Mouse (Mus musculus): Measurements from ENCODE around the gene Rragd. TPM values are rescaled to one million over a fixed set of nuclear protein-coding genes. Genes with fewer than 3 reads are reported as not detected.
"Not testable (repeated sequence)": the region's sequence is repeated elsewhere in the genome, so short reads cannot be mapped to it uniquely, and the experiment has no call there.

The Rragd gene
- total RNA-seq (2022) = 100 to 1,000 TPM in 3 of 4 experiments, 10 to 100 TPM in 1; 92.6 to 118 (median 111) TPM

DNA sequence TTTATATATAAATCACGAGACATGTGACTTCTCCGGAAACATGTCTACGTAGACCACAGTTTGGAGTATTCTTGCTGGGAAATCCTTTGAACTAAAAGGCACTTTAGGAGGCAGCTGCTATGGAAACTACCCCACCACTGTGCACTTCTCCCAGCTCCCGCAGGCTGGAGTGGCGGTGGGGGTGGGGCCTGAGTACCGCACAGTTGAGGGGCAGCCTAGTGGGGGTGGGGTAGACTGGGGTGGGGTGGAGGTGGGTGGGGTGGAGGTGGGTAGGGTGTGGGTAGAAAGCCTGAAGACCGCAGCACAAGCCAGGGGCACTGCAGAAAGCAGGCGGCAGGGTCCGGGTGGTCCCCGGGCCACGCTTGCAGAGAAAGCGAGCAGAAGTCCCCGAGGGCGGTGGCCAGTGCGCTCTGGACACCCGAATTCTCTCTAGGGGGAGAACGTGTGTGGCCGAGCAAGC lies at the start of gene Rragd:
TSS of gene Rragd (plus strand) at position 322 of the 460 bp plus-strand sequence.
- DNase-seq (ENCODE audit: low spot score) = peak; percentile 13

DNA sequence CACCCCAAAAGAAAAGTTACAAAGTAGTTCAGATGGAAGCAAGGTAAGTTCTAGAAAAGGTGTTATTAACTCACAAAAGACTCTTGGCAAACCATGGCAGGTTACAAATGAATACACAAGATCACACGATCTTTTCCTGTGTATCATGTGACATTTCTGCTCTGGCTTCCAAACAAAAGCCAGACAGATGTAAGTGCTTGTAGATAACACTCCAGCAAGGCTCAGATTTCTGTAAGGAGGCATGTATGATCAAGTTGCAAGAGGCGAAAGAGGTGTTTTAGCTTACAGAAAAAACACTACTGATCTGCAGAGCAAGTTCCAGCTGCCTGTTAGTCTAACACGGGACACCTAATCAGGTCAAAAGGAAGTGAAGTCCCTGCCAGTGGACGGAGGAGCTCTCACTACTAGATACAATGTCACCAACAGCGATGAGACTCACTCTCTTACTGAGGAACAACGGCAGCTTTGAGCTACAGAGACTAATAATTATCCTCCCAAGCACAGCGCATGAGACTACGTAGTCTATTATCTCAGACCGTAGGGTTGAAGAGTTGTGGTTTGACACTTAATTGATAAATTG lies 46.0 kb upstream of the Rragd start:
- no peak for DNase-seq (ENCODE audit: low spot score)

DNA sequence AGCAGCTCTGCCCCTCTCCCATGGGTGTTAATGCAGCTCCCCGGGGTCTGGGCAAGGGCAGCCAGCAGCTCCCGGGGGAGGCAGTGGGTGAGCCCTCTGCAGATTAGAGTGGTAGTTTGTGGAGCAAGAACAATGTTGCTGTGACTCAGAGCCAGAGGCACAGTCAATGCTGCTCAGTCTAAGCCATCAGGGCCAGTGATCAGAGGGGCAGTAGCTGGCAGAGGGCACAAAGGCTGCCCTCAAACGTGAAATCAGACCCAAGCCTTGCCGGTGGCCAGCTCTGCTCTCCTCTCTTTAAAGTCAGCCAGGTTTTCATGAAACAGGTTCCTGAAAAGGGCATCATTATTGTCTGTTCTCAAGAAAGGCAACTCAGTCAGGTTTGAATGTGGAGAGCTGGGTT lies 43.3 kb upstream of the Rragd start:
- DNase-seq (ENCODE audit: low spot score) = no peak

GRCm38 (mm10) chr4:32939964-32940363 lies 42.9 kb upstream of the Rragd start:
- DNase-seq (ENCODE audit: low spot score) = no peak

DNA sequence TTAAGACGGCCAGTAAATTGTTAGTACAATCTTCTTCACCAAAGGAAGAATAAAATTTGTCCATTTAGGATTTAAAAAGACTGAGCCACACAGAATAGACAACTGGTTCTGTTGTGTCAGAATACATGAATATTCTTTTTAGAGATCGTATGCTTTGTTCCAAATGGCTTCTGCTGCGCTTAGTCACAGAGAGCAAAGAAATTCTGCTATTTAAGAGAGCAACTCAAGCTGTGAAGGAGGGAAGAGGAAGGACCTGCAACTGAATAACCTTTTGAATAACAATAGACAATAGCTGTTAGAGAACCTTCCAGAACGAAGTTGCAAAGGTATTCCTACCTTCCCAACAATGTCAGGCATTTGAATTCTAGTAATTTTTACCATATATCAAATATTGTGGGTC lies 41.9 kb upstream of the Rragd start:
- no peak for DNase-seq (ENCODE audit: low spot score)

GRCm38 (mm10) chr4:32947631-32948030 lies 35.2 kb upstream of the Rragd start:
- peak; percentile 26 for DNase-seq (ENCODE audit: low spot score)

GRCm38 (mm10) chr4:32948696-32949095 lies 34.1 kb upstream of the Rragd start:
- no peak for DNase-seq (ENCODE audit: low spot score)

DNA sequence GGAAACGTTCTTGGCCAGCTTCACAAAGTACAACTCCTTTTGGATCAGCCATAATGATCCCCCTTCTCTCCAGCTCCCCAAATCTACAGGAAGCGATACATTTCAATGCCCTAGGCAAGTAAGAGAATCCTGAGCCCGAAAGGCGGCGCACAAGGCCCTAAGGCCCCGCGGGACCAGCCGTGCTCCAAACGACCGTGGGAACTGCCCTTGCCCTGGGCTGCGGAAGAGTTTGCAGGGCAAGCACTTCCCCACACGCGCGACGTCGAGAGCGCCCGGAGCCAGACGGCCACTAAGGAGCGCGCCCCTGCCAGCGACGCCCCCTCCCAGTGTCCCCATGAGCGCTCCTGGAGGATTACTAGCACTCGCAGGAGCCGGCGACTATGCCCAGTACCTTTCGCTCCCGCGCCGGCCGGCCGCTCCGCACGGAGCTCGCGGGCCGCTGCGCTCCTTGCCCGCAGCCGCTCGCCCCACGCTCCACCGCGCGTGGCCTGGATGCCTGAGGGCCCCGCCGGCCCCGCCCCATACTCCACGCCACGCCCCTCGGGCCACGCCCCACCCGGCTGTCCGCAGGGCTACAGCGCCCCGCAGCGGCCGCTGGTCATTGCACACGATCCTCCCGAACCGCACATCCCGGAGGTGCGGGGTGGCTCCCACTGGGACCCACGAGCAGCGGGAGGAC lies 32.3 kb upstream of the Rragd start, which contains the start of gene Ankrd6:
TSS of gene Ankrd6 (minus strand) at position 486 of the 679 bp plus-strand sequence.
- DNase-seq (ENCODE audit: low spot score) = peak; percentile 52

DNA sequence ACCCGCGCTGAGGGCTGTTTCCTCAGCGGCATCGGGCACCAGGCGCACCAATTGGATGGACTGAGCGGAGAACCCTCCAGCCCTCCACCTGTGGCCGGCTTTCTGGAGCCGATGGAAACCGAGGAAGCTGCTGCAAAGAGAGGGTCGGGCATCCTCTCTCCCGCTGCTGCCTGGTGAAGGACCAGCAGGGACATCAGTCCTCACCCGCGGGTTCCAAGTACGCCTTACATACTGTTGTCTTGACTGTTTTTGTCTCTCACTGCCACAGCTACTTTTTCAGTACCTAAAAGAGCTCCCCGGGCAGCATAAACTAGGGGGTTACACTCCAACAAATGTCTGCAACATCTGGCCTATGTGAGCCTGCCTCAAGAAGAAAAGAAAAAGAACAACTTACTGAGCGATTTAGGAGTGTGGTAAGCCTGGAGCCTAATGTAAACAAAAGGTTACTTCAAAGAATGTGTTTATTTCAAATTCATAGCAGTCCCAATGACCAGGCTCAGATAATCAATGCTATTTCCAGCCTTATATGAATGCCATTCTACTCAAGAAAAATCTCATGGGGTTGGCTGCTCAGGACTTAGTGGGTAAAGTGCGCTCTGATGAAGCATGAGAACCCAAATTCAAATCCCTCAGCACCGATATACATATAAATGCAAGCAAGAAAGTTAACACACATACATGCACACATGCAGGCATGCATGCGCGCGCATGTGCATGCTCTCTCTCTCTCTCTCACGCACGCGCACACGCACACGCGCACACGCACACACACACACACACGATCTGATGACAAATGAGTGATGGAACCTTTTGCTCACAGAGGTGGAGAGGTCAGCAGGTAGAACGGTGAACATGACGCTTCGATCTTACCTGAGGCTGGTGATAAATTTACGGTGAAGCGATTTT lies 31.5 kb upstream of the Rragd start:
- no peak for DNase-seq (ENCODE audit: low spot score)

DNA sequence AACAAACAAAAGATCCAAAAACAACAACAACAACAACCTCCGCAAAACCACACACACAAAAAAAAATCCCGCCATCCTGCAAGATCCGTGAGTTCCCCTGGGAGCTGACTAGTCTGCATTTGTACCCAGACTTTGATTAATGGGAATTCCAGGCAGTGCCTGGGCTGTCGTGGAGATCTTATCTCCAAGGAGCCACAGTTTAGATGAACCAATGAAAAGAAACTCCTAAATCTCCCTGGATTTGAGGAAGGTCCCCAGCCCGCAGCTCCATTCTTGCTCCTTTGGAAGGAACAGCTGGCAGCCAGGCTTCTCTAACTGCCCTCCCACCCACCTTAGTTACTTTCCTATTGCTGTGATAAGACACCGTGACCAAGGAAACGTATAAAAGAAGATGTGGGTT lies 30.2 kb upstream of the Rragd start:
- DNase-seq (ENCODE audit: low spot score) = no peak

GRCm38 (mm10) chr4:32956423-32956822 lies 26.4 kb upstream of the Rragd start:
- no peak for DNase-seq (ENCODE audit: low spot score)

GRCm38 (mm10) chr4:32961394-32961793 lies 21.4 kb upstream of the Rragd start:
- no peak for DNase-seq (ENCODE audit: low spot score)

DNA sequence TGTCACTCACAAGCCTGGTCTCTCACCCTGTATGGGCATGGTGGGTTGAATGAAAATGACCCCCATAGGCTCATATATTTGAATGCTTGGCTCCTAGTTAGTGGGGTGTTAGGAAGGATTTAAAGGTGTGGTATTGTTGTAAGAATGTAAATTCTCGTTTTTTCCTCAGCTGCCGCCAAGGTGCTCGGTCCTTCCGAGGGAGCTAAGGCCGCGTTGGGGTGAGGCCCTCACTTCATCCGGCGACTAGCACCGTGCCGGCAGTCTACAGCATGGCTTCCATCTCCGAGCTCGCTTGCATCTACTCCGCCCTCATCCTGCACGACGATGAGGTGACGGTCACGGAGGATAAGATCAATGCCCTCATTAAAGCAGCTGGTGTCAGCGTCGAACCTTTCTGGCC lies 18.2 kb upstream of the Rragd start:
- DNase-seq (ENCODE audit: low spot score) = not testable (repeated sequence)

GRCm38 (mm10) chr4:32977331-32977730 lies 5.5 kb upstream of the Rragd start:
- no peak for DNase-seq (ENCODE audit: low spot score)

- no peak for DNase-seq (ENCODE audit: low spot score)
Measured at GRCm38 (mm10) chr4:32980061-32980460, 2.8 kb upstream of the Rragd start.

GRCm38 (mm10) chr4:32981617-32982016 lies 1.2 kb upstream of the Rragd start:
- peak; percentile 16 for DNase-seq (ENCODE audit: low spot score)

DNA sequence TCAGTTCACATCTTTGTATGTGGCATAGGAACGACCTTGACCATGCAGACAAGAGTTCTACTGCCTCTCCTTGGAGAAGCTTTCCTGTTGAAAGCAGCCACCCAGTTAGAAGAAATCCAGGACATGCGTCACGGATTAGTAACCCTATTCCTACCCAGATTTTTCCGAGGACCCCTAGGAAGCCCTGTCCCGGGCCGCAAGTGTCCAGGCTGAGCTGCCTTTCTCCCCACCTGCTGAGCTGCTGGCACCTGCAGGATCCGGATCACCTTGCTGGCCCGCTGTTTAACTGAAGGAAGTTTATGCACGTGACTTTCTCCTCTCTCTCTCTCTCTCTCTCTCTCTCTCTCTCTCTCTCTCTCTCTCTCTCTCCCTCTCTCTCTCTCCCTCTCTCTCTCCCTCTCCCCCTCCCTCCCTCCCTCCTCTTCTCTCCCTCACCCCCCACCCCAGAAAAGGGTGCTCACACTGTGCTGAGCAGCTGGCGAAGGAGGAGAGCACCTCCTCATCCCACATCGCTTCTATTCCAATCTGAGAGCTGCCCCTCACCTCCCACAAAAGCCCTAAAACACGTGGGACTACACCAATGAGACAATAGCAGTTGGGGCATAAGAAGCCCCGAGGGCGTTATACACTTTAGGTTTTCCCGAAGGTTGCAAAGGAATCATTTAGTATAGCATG lies 659 bp upstream of the Rragd start:
- peak; percentile 13 for DNase-seq (ENCODE audit: low spot score)

- peak; percentile 35 for DNase-seq (ENCODE audit: low spot score)
Measured at GRCm38 (mm10) chr4:32983176-32984155, 629 bp downstream of the Rragd start.

GRCm38 (mm10) chr4:32984242-32984641 lies 1.4 kb downstream of the Rragd start:
- DNase-seq (ENCODE audit: low spot score) = no peak
